Comparison of ENCODE assay signal across 8 mouse cellular contexts in the genomic region with DNA sequence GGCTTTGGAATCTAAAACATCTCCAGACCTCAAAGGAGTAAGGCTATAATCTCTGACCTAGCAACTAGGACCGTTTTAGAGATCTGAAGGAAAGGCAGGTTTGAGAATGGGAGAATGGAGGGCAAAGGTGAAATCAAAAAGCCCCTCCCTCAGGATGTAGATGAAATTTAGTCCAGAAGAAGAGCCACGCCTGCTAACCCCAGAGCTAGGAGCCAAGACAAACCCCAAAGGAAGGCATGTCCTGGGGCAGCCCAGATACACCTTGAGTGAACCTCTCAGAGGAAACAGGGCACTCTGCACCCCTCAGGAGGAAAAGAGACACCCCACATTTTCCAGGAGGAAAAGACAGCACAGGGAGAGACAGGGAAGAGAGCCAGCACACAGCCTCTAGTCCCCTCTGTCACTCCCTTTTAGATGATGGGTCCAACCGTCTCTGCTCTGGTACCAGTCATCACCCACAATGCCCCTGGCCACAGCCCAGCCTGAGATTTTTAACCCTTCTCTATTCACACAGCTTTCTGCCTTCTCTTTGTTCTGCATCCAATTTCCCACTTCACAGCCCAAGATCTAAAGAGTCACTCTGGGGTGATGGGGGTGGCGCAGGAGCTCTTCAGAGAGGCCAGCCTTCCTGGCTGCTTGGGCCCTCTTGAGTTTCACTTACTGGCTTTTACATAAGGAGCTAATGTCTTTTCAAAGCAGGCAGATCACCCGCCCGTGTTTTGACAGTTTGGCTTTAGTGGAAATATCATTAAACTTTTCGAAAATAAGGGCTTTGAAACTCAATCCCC.
A peak's percentile ranks its signal among the peaks of the same experiment; 100 is the strongest.
DNase-seq lines count a peak whose midpoint lies in the region; ATAC-seq lines count a peak whose summit lies in the region.

No protein-coding gene starts in this region.

- intact Hi-C loops in heart, postnatal 25 days (cut with DNase I) = no loop called here

- no peaks in the 10 kb centered on the region; the same call in 1 of the 2 replicates for H3K4me1 ChIP-seq in hindbrain, embryonic 16.5 days (ENCODE audit: control insufficient read depth, insufficient read depth, low read depth, low read length)
- H3K4me1 ChIP-seq in midbrain, embryonic 15.5 days = peaks cover 14% of the 10 kb centered on the region

- H3K27ac ChIP-seq in hindbrain, embryonic 16.5 days (ENCODE audit: low read depth, low read length) = peak overlapping the region; percentile 62
- peak overlapping the region; percentile 59 for H3K27ac ChIP-seq in midbrain, embryonic 15.5 days

- H3K9me3 ChIP-seq in hindbrain, embryonic 16.5 days (ENCODE audit: control insufficient read depth, low read length) = no peaks in the 10 kb centered on the region
- H3K9me3 ChIP-seq in midbrain, embryonic 15.5 days = no peaks in the 10 kb centered on the region

- no peaks in the 10 kb centered on the region for H3K36me3 ChIP-seq in hindbrain, embryonic 16.5 days (ENCODE audit: control insufficient read depth, insufficient read depth, low read length)
- no peaks in the 10 kb centered on the region for H3K36me3 ChIP-seq in midbrain, embryonic 15.5 days (replicated peaks)

- WGBS in hindbrain, embryonic 16.5 days = 25% methylated on average over 7 of the region's 7 CpGs
- WGBS in midbrain, embryonic 15.5 days = 14% methylated on average over 7 of the region's 7 CpGs

- H3K27me3 ChIP-seq in hindbrain, embryonic 16.5 days (replicated peaks; ENCODE audit: control insufficient read depth, insufficient read depth, low read length) = no peaks in the 10 kb centered on the region
- no peaks in the 10 kb centered on the region for H3K27me3 ChIP-seq in midbrain, embryonic 15.5 days (replicated peaks)

- no peak overlapping the region for H3K9ac ChIP-seq in hindbrain, embryonic 16.5 days (ENCODE audit: low read depth, low read length)
- H3K9ac ChIP-seq in midbrain, embryonic 15.5 days = no peak overlapping the region

- peak; percentile 90 for DNase-seq in heart, adult 11 months
- no peak for DNase-seq in heart, postnatal 25 days (ENCODE audit: low spot score)
- DNase-seq in embryo, embryonic 10.5 days (ENCODE audit: low spot score) = peak; percentile 75
- DNase-seq in ovary, adult 18-20 months (ENCODE audit: low spot score) = no peak
- DNase-seq in left cerebral cortex, adult 8-10 months (ENCODE audit: low spot score in 2 of 2) = no peak

- H3K4me3 ChIP-seq in hindbrain, embryonic 16.5 days (ENCODE audit: low read length) = no peak overlapping the region
- no peak overlapping the region for H3K4me3 ChIP-seq in midbrain, embryonic 15.5 days

- ATAC-seq in hindbrain, embryonic 16.5 days = peak; percentile 69
- peak; percentile 62; the same call in 1 of the 2 replicates for ATAC-seq in midbrain, embryonic 15.5 days (replicated peaks)
- ATAC-seq in monocyte, adult 5-6 weeks (replicated peaks; ENCODE audit: insufficient number of reproducible peaks, low FRiP score, low TSS enrichment, poor library complexity, severe bottlenecking) = no peak

- no peak overlapping the region for H3K4me2 ChIP-seq in hindbrain, embryonic 16.5 days (ENCODE audit: low read length)
- H3K4me2 ChIP-seq in midbrain, embryonic 15.5 days = no peak overlapping the region

Comparison
In these comparisons a context has a peak if more than half of its experiments do, and no peak if none do; other contexts are left out.
1. DNase-seq: peak in heart, adult 11 months (single experiment) and embryo, embryonic 10.5 days (single experiment); none in heart, postnatal 25 days (single experiment), ovary, adult 18-20 months (single experiment) and left cerebral cortex, adult 8-10 months (0 of 2).